Mouse (Mus musculus): ENCODE measurements around the gene Wdr43.

DNA sequence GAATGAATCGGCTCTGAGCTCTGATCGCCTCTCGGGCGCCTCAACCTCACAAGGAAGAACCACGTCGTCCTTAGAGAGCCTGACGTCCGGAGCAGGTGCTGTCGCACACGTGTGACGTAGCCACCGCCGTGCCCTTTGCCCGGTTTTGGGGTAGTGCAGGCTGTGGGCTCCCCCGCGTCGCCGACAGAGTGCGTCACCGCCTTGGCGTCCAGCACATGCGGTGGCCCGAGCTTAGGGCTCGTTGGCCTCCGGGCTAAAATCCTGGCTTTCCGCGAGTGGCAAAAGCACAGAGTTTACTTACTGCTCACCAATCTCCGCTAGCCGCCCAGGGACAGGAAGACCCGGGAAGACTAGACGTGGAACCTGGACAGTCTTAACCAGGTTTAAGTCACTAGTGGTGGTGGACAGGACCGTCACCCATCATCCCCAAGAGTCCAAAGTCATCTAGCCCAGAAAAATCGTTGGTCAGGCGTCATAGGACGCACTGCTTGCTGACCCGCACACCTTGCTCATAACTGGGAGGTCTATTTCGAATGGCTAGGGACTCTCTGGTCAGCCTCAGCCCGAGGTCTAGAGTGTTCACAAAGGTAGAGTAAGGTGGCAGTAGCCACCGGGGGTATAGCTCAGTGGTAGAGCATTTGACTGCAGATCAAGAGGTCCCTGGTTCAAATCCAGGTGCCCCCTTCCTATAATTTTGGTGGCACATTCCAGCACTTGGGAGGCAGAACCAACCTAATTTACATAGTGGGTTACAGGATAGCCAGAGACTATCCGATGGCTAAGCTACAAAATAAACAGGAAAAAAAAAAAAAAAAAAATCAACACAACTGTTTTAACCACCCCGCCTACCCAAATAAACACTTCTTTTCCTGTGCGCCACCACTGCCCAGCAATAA is 16.8 kb upstream of the Wdr43 start:
- TF ChIP-seq GATA1 (IDR thresholded peaks at IDR 0.05; ENCODE audit: low read length) (no peak), TAL1 (IDR thresholded peaks at IDR 0.05; ENCODE audit: low read length) (no peak)
